Mouse (Mus musculus) hindbrain, postnatal 0 days (tissue): ENCODE measurements around the gene Fam76b. TPM values are rescaled to one million over a fixed set of nuclear protein-coding genes. Genes with fewer than 3 reads are reported as not detected.
A peak's percentile ranks its signal among the peaks of the same experiment; 100 is the strongest.

Experiments
- ATAC-seq: fragments of 200-750 bp; cut with Nextera tagmentation; 2 replicates; pipeline ENCODE4 v1.8.0; 2017; ENCODE audit warnings: mild to moderate bottlenecking, moderate TSS enrichment, moderate library complexity
- DNase-seq: peaks from one replicate; pipeline ENCODE4 v3.0.0-alpha.2; 2015; ENCODE audit warnings: low spot score
- H3K27ac ChIP-seq: fragments of 300-500 bp; sonication (generic); 2 replicates; pipeline ENCODE4 v1.5.1; 2014; ENCODE audit warnings: mild to moderate bottlenecking
- H3K27me3 ChIP-seq: fragments of 300-500 bp; sonication (generic); 2 replicates; pipeline ENCODE4 v1.6.1; 2014; ENCODE audit warnings: low read length, mixed read lengths; ENCODE audit not compliant: insufficient read depth
- H3K36me3 ChIP-seq: fragments of 300-500 bp; sonication (generic); 2 replicates; pipeline ENCODE4 v1.6.1; 2014; ENCODE audit warnings: low read length, mixed read lengths; ENCODE audit not compliant: insufficient read depth
- H3K4me1 ChIP-seq: fragments of 300-500 bp; sonication (generic); 2 replicates; pipeline ENCODE4 v1.6.1; 2014; ENCODE audit warnings: antibody characterized with exemption, low read length, mixed read lengths; ENCODE audit not compliant: insufficient read depth
- H3K4me2 ChIP-seq: fragments of 300-500 bp; sonication (generic); 2 replicates; pipeline ENCODE4 v1.6.1; 2014; ENCODE audit warnings: low read depth, mild to moderate bottlenecking, low read length, moderate library complexity, mixed read lengths
- H3K4me3 ChIP-seq: fragments of 300-500 bp; sonication (generic); 2 replicates; pipeline ENCODE4 v1.5.1; 2014; ENCODE audit warnings: low read length
- H3K9ac ChIP-seq: fragments of 300-500 bp; sonication (generic); replicated peaks from 2 replicates; pipeline ENCODE4 v1.6.1; 2014; ENCODE audit warnings: mild to moderate bottlenecking, low read length, moderate library complexity, mixed read lengths
- H3K9me3 ChIP-seq: fragments of 300-500 bp; sonication (generic); 2 replicates; pipeline ENCODE4 v1.6.1; 2016; ENCODE audit warnings: low read length, mixed read lengths
- CTCF ChIP-seq: IDR thresholded peaks from 2 replicates; pipeline ENCODE4 v1.5.1; 2016; ENCODE audit warnings: antibody characterized with exemption, control low read depth, low read depth
- WGBS: fragments of 180-500 bp; shearing (Covaris S2); extraction: QIAGEN DNeasy Blood & Tissue Kit; methylation state at CpG from one replicate; pipeline ENCODE4 v1.1.7; 2014; 5-methylcytosine and 5-hydroxymethylcytosine counted together
- polyA plus RNA-seq: library from polyadenylated mRNA; unstranded; fragments of >200 nt; fragmentation: Nextera tagmentation; extraction: Ambion mirVana; gene quantifications from 2 replicates; pipeline ENCODE4 v1.2.1, GENCODE M21; 2015
- total RNA-seq: library from RNA; depleted of rRNA; stranded (reverse); fragments of >200 nt; gene quantifications from 2 replicates; pipeline ENCODE4 v1.2.3, GENCODE M21; 2014

Fam76b gene
- total and polyA plus RNA-seq, 2 experiments from 2014 or later, result 13.9 to 21.5 TPM

DNA sequence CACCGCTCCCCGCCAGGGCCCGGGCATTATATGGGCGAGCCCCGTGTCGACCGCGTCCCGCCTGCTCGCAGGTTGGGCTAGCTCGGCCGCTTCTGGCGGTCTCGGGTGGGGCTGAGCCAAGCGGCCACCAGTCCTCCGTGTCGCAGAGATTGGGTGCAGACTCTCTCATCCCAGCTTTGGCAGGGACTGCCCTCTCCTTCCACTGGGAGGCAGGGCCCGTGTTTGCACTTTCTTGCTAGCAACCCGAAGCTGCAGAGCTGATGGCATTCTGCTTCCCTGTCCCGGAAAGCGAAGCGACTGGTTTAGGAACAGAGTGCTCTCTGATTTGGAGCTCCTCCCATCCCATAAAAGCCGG is 548 bp downstream of the Fam76b start:
- Histone ChIP-seq H3K27ac (peak overlapping the region; percentile 99), H3K9me3 (no peaks in the 10 kb centered on the region), H3K36me3 (peaks cover 20% of the 10 kb centered on the region), H3K27me3 (no peaks in the 10 kb centered on the region), H3K4me1 (0 out of 2 replicates have a peak, but pooled peaks cover 7% of the 10 kb centered on the region), H3K4me2 (peak overlapping the region; percentile 68), H3K4me3 (peak overlapping the region; percentile 89), H3K9ac (peak overlapping the region; percentile 83)
- under 1% methylated on average over 23 of the region's 23 CpGs for WGBS
- TF ChIP-seq CTCF, result peak; percentile 50
- DNase-seq, result peak; percentile 73
- peak; percentile 18 for ATAC-seq

DNA sequence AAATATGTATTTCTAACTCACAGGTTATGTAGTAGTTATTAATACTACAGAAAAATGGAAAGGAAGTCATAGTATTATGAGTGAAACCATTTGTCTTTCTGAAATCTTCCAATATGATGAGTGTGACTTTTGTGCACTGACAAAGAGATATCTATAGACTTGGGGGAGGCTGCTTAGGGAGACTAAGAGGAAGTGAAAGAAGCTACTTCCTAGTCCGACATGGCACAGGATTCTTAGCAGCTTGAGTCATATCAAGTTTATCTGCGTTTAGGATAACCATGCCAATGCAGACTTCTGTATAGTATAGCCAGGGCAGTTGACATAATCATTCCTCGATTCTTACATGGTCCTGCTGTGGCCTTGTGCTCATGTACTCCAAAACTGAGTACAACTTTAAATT is 7.7 kb downstream of the Fam76b start:
- no peak for TF ChIP-seq CTCF
- H3K36me3 ChIP-seq, result peaks cover 44% of the 10 kb centered on the region
- H3K9me3 ChIP-seq, result no peaks in the 10 kb centered on the region
- no peak overlapping the region for H3K4me2 ChIP-seq
- no peak overlapping the region for H3K9ac ChIP-seq
- no peaks in the 10 kb centered on the region for H3K27me3 ChIP-seq
- no peaks in the 10 kb centered on the region for H3K4me1 ChIP-seq
- ATAC-seq (no peak), DNase-seq (no peak)
- H3K27ac ChIP-seq, result no peak overlapping the region
- H3K4me3 ChIP-seq, result no peak overlapping the region
- WGBS, result 92% methylated on average over 3 of the region's 3 CpGs

DNA sequence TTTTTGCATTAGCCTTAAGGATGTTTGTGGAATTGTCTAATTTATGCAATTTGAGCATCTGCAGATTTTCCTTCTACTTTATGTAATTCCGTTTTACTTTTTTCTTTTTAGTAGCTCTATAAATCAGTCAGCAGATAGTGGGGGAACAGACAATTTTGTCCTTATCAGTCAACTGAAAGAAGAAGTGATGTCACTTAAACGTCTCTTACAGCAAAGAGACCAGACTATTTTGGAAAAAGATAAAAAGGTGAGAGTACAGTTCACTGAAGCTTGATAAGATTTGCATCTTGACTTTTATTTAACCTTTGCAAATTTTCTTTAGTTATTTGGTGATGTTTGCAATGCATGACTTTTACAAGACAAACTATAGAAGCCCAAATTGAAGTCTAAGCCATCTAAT is 9.2 kb downstream of the Fam76b start:
- DNase-seq, result no peak
- Histone ChIP-seq H3K4me1 (no peaks in the 10 kb centered on the region), H3K9me3 (no peaks in the 10 kb centered on the region), H3K4me2 (no peak overlapping the region), H3K27ac (no peak overlapping the region), H3K27me3 (no peaks in the 10 kb centered on the region), H3K36me3 (peaks cover 45% of the 10 kb centered on the region), H3K9ac (no peak overlapping the region), H3K4me3 (no peak overlapping the region)
- 91% methylated on average over 2 of the region's 2 CpGs for WGBS
- TF ChIP-seq CTCF, result no peak
- no peak for ATAC-seq

DNA sequence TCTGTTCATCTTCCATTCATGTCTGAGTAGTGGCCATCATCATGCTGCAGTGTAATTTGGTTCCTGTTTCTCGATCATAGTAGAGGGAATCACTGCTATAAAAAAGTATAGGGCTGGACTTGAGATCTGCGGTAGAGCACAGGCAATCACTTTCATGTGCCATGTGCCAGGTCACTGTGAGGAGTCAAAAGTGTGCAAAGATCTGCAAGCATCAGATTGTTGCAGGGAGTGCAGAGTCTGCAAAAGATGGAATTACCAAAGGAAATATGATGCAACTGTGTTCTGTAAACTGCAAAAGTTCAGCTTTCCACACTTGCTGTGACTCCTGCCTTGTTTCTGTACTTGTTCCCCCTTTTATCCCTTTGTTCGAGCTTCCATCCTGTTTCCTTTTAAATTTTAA is 20.1 kb downstream of the Fam76b start:
- 92% methylated on average over 3 of the region's 3 CpGs for WGBS
- H3K4me1 ChIP-seq, result no peaks in the 10 kb centered on the region
- H3K4me3 ChIP-seq, result no peak overlapping the region
- no peaks in the 10 kb centered on the region for H3K9me3 ChIP-seq
- peaks cover 14% of the 10 kb centered on the region for H3K36me3 ChIP-seq
- H3K4me2 ChIP-seq, result no peak overlapping the region
- H3K27ac ChIP-seq, result no peak overlapping the region
- no peaks in the 10 kb centered on the region for H3K27me3 ChIP-seq
- TF ChIP-seq CTCF, result no peak
- no peak for DNase-seq
- ATAC-seq, result no peak
- no peak overlapping the region for H3K9ac ChIP-seq

DNA sequence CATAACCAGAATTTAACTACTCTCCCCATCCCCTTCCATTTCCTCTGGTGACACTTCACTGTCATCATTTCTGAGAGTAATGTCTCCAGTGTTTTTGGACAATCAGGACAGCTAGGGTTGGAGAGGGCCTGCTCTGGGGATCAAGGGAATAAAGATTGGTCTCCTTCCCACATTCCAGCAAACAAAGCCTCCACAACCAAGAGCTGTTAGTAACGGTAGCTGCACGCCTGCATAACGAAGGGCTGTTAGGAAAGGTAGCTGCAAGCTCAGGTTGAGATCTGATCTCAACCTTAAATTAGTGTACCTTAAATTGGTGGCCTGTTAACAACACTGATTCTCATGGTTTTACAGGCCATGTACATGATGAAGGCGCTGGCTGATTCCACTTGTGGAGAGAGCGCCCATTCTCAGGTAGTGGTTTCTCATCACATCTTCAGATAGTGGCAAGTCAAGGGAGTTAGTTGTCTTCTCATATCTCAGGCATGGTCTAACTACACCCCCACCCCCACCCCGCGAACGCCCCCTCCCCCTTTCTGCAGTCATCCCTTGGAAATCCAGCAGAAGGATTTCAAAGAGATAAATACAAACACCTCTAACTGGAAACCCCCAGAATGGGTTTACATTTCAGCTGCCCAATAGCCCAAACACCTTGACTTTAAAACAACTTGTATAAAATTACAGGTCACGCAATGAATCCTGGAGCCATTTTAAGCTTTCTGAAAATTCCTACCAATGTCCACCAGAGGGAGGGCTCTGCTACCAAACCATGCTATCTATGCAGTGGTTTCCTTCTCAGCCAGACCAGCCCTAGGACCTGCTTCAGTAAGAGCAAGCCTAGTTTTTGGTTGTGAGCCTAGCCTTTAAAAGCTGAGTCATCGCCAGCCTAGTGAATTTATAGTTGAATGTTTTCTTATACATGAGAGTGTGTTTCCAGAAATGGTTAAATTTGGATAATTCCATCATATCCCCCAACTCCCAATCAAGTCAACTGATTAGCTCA is 21.3 kb downstream of the Fam76b start:
- H3K4me2 ChIP-seq, result no peak overlapping the region
- peaks cover 8% of the 10 kb centered on the region for H3K36me3 ChIP-seq
- H3K4me3 ChIP-seq, result no peak overlapping the region
- peak; percentile 85 for ATAC-seq
- H3K27me3 ChIP-seq, result no peaks in the 10 kb centered on the region
- no peaks in the 10 kb centered on the region for H3K9me3 ChIP-seq
- peak; percentile 87 for TF ChIP-seq CTCF
- H3K9ac ChIP-seq, result no peak overlapping the region
- H3K27ac ChIP-seq, result no peak overlapping the region
- no peaks in the 10 kb centered on the region for H3K4me1 ChIP-seq
- DNase-seq, result peak; percentile 83
- 79% methylated on average over 10 of the region's 10 CpGs for WGBS

DNA sequence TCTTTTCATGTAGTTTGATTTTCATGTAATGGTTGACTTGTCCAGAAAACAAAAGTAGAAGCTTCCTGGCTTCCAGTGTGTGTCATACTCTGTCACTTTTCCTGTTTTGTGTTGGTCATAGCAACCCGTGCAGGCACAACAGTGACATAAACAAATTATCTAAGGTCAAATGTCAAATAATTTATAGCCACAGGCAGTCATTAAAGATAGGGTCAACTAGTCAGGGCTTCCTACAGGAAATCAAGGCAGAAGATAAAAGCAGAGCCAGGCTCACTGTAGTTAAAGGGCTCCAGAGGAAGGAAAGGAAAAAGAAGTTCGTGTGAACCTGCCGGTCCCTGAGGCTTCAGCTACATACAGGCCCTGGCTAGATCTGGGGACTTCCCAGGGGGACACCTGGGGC is 26.4 kb downstream of the Fam76b start:
- TF ChIP-seq CTCF, result no peak
- no peaks in the 10 kb centered on the region for H3K9me3 ChIP-seq
- no peaks in the 10 kb centered on the region for H3K36me3 ChIP-seq
- H3K27me3 ChIP-seq, result no peaks in the 10 kb centered on the region
- H3K4me1 ChIP-seq, result no peaks in the 10 kb centered on the region
- ATAC-seq, result no peak
- H3K9ac ChIP-seq, result no peak overlapping the region
- whole genome bisulfite sequencing, result 86% methylated on average over 3 of the region's 3 CpGs
- no peak overlapping the region for H3K4me2 ChIP-seq
- H3K4me3 ChIP-seq, result no peak overlapping the region
- H3K27ac ChIP-seq, result no peak overlapping the region
- DNase-seq, result no peak

DNA sequence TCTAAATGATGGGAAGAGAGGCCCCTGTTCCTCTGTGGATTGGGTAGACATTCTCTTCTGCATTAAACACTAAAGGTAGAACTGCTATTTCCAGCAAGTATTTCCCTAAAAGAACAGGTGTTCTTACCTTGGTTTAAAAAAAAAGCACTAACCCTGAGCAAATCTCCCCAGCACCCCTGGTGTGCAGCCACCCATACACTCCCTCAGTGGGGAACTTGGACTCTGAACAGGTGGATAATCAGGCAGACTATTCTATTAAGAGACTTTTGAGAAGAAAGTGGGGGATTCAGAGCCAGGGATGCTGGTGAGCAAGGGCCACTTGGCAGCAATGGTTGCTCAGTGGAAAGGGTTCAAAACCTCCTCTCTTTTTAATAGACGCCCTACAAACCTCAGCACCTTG is 28.7 kb downstream of the Fam76b start:
- TF ChIP-seq CTCF, result no peak
- H3K36me3 ChIP-seq, result no peaks in the 10 kb centered on the region
- H3K27ac ChIP-seq, result no peak overlapping the region
- no peaks in the 10 kb centered on the region for H3K27me3 ChIP-seq
- WGBS, result 65% methylated on average over 1 of the region's 1 CpGs
- no peak overlapping the region for H3K4me2 ChIP-seq
- no peak for ATAC-seq
- no peaks in the 10 kb centered on the region for H3K9me3 ChIP-seq
- no peak for DNase-seq
- H3K9ac ChIP-seq, result no peak overlapping the region
- H3K4me3 ChIP-seq, result no peak overlapping the region
- H3K4me1 ChIP-seq, result no peaks in the 10 kb centered on the region
